15 mouse cellular contexts compared by ENCODE assay signal in genomic region chr5:106170405-106170804, GRCm38 (mm10).
"Had no signal": no experiment of that assay in that cellular context is flagged by ENCODE, and none has a peak within 500 bp of the region (broad histone marks: within the 10 kb centered on the region; RNA-seq: fewer than 3 reads in every experiment).

No protein-coding gene starts in this region.

- DNase-seq: kidney, postnatal 25 days; lung, embryonic 14.5 days; lung, postnatal 10 days; lung, postnatal 4 days; retina, postnatal 1 day; right cerebral cortex, postnatal 4 days; spleen, adult 18-20 months; thymus, adult 18-20 months; thymus, postnatal 14 days had no signal

- H3K9me3 ChIP-seq: limb, embryonic 10.5 days; liver, embryonic 12.5 days; neural tube, embryonic 12.5 days had no signal

- H3K36me3 ChIP-seq: limb, embryonic 10.5 days; liver, embryonic 12.5 days; neural tube, embryonic 12.5 days had no signal

- H3K4me1 ChIP-seq: liver, embryonic 12.5 days; neural tube, embryonic 12.5 days had no signal

- H3K9ac ChIP-seq: liver, embryonic 12.5 days; lung, embryonic 14.5 days; neural tube, embryonic 12.5 days had no signal

- H3K27me3 ChIP-seq: liver, embryonic 12.5 days; neural tube, embryonic 12.5 days had no signal

- H3K4me2 ChIP-seq: liver, embryonic 12.5 days; lung, embryonic 14.5 days; midbrain, embryonic 11.5 days; neural tube, embryonic 12.5 days had no signal

- H3K27ac ChIP-seq: left cerebral cortex, adult 2 months; limb, embryonic 10.5 days; liver, embryonic 12.5 days; neural tube, embryonic 12.5 days had no signal

- H3K4me3 ChIP-seq: left cerebral cortex, adult 2 months; limb, embryonic 10.5 days; liver, embryonic 12.5 days; myocyte; neural tube, embryonic 12.5 days had no signal

- ATAC-seq: liver, embryonic 12.5 days had no signal
